Mouse (Mus musculus) intestine, embryonic 14.5 days (tissue): ENCODE results near the gene Zfr2. TPM values are rescaled to one million over a fixed set of nuclear protein-coding genes. Genes with fewer than 3 reads are reported as not detected.

ENCODE experiments used
- ATAC-seq: fragments of 200-750 bp; cut with Nextera tagmentation; replicated peaks from 2 replicates; pipeline ENCODE4 v1.8.0; 2017; ENCODE audit warnings: low read depth, moderate number of reproducible peaks, moderate TSS enrichment, moderate library complexity; ENCODE audit not compliant: low FRiP score, low TSS enrichment
- DNase-seq: peaks from one replicate; pipeline ENCODE4 v3.0.0-alpha.2; 2018; ENCODE audit warnings: low spot score
- H3K27ac ChIP-seq: fragments of 300-500 bp; sonication (generic); 2 replicates; pipeline ENCODE4 v1.5.1; 2014; ENCODE audit warnings: low read depth, mild to moderate bottlenecking, control low read depth
- H3K27me3 ChIP-seq: fragments of 300-500 bp; sonication (generic); replicated peaks from 2 replicates; pipeline ENCODE4 v1.6.1; 2014; ENCODE audit warnings: low read length, control low read depth; ENCODE audit not compliant: control insufficient read depth, insufficient read depth
- H3K36me3 ChIP-seq: fragments of 300-500 bp; sonication (generic); 2 replicates; pipeline ENCODE4 v1.6.1; 2014; ENCODE audit warnings: low read length, control low read depth; ENCODE audit not compliant: control insufficient read depth, insufficient read depth
- H3K4me1 ChIP-seq: fragments of 300-500 bp; sonication (generic); replicated peaks from 2 replicates; pipeline ENCODE4 v1.6.1; 2014; ENCODE audit warnings: low read length, control low read depth, mixed read lengths; ENCODE audit not compliant: control insufficient read depth, insufficient read depth
- H3K4me2 ChIP-seq: fragments of 300-500 bp; sonication (generic); 2 replicates; pipeline ENCODE4 v1.6.1; 2014; ENCODE audit warnings: low read length
- H3K4me3 ChIP-seq: fragments of 300-500 bp; sonication (generic); 2 replicates; pipeline ENCODE4 v1.5.1; 2014; ENCODE audit warnings: low read depth, low read length, control low read depth, mixed read lengths
- H3K9ac ChIP-seq: fragments of 300-500 bp; sonication (generic); 2 replicates; pipeline ENCODE4 v1.6.1; 2014; ENCODE audit warnings: mild to moderate bottlenecking, low read length
- H3K9me3 ChIP-seq: fragments of 300-500 bp; sonication (generic); 2 replicates; pipeline ENCODE4 v1.6.1; 2016; ENCODE audit warnings: low read length, control low read depth; ENCODE audit not compliant: control insufficient read depth
- WGBS: fragments of 180-500 bp; shearing (Covaris S2); extraction: QIAGEN DNeasy Blood & Tissue Kit; methylation state at CpG from one replicate; pipeline ENCODE4 v1.1.7; 2014; 5-methylcytosine and 5-hydroxymethylcytosine counted together
- polyA plus RNA-seq: library from polyadenylated mRNA; unstranded; fragments of >200 nt; fragmentation: Nextera tagmentation; extraction: Ambion mirVana; gene quantifications from 2 replicates; pipeline ENCODE4 v1.2.1, GENCODE M21; 2014

Gene Zfr2
- 6.9 and 8.1 TPM in 2 replicates for polyA plus RNA-seq

- DNase-seq (peak; percentile 96), ATAC-seq (peak; percentile 86)
- Histone ChIP-seq H3K4me2 (peak within 1 kb of the TSS; percentile 57), H3K9ac (peak within 1 kb of the TSS; percentile 64), H3K36me3 (no peaks in the 10 kb centered on the region; the same call in 1 of the 2 replicates), H3K4me1 (peaks cover 11% of the 10 kb centered on the region), H3K9me3 (no peaks in the 10 kb centered on the region), H3K27ac (no peak within 1 kb of the TSS), H3K4me3 (peak within 1 kb of the TSS; percentile 69), H3K27me3 (peaks cover 32% of the 10 kb centered on the region)
- WGBS = 6% methylated on average over 29 of the region's 29 CpGs
Measured at GRCm38 (mm10) chr10:81232580-81233225, at the start of gene Zfr2. TSS of gene Zfr2 (plus strand) at chr10:81233155.

- peak within 1 kb of the TSS; percentile 72 for H3K9ac ChIP-seq
- WGBS = 84% methylated on average over 5 of the region's 5 CpGs
Measured at GRCm38 (mm10) chr10:81183805-81184204, 49.1 kb upstream of the Zfr2 start, which contains the start of gene 4930442H23Rik. TSS of gene 4930442H23Rik (minus strand) at chr10:81183849.

GRCm38 (mm10) chr10:81184765-81185164 is 48.2 kb upstream of the Zfr2 start:
- peak overlapping the region; percentile 65 for H3K4me2 ChIP-seq
- peaks cover 59% of the 10 kb centered on the region for H3K36me3 ChIP-seq
- H3K4me3 ChIP-seq = no peak overlapping the region
- H3K9ac ChIP-seq = peak overlapping the region; percentile 20; the same call in 1 of the 2 replicates
- 4% methylated on average over 4 of the region's 4 CpGs for WGBS
- ATAC-seq (0 out of 2 replicates have a peak, but pooled peaks have one; percentile 14), DNase-seq (no peak)
- no peaks in the 10 kb centered on the region for H3K9me3 ChIP-seq
- peak overlapping the region; percentile 90 for H3K27ac ChIP-seq
- peaks cover 17% of the 10 kb centered on the region for H3K4me1 ChIP-seq
- no peaks in the 10 kb centered on the region for H3K27me3 ChIP-seq

More at GRCm38 (mm10) chr10:81183805-81184204, 49.1 kb upstream of the Zfr2 start, which contains the start of gene 4930442H23Rik:
- Histone ChIP-seq H3K4me1 (peaks cover 17% of the 10 kb centered on the region), H3K27me3 (no peaks in the 10 kb centered on the region), H3K9me3 (no peaks in the 10 kb centered on the region), H3K27ac (peak within 1 kb of the TSS; percentile 90), H3K36me3 (peaks cover 68% of the 10 kb centered on the region), H3K4me3 (peak within 1 kb of the TSS; percentile 64), H3K4me2 (peak within 1 kb of the TSS; percentile 65)
- ATAC-seq (no peak), DNase-seq (no peak)

DNA sequence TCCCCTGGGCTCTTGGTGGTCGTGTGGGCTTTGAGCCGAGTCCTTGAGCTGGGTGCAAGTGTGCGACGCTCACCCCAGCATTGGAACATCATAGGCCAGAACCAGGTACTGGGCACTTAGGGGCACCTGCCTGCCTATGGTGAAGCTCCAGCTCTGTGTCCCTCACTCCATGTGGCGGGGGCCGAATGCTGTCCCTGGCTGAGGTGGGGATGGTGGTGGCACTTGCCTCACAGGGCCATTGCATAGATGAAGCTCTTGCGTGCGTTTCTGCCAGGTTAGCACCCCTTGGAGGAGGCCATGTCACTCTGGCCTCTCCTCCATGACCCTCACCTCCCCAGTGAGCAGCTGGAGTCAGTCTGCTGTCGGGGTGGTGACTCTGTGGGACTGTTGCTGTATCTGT is 45.8 kb upstream of the Zfr2 start:
- DNase-seq (no peak), ATAC-seq (no peak)
- Histone ChIP-seq H3K4me1 (peaks cover 23% of the 10 kb centered on the region), H3K4me2 (no peak overlapping the region), H3K9ac (0 out of 2 replicates have a peak overlapping the region, but pooled peaks have one; percentile 6), H3K36me3 (peaks cover 49% of the 10 kb centered on the region), H3K4me3 (no peak overlapping the region), H3K9me3 (no peaks in the 10 kb centered on the region), H3K27me3 (no peaks in the 10 kb centered on the region), H3K27ac (no peak overlapping the region)
- WGBS = 96% methylated on average over 9 of the region's 9 CpGs

DNA sequence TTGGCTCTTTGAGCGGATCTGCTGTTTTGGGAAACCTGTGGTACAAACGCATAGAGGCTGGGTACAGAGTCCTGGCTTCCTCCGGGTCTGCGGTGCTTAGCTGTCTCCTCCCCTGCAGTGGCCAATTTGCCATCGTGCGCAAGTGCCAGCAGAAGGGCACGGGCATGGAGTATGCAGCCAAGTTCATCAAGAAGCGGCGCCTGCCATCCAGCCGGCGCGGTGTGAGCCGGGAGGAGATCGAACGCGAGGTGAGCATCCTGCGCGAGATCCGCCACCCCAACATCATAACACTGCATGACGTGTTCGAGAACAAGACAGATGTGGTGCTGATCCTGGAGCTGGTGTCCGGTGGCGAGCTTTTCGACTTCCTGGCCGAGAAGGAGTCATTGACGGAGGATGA is 43.1 kb upstream of the Zfr2 start:
- no peaks in the 10 kb centered on the region for H3K9me3 ChIP-seq
- DNase-seq (no peak), ATAC-seq (no peak)
- H3K27me3 ChIP-seq = peaks cover 9% of the 10 kb centered on the region
- H3K27ac ChIP-seq = no peak overlapping the region
- H3K36me3 ChIP-seq = peaks cover 42% of the 10 kb centered on the region
- no peak overlapping the region for H3K4me2 ChIP-seq
- H3K4me1 ChIP-seq = peaks cover 18% of the 10 kb centered on the region
- whole genome bisulfite sequencing = 81% methylated on average over 26 of the region's 26 CpGs
- H3K9ac ChIP-seq = no peak overlapping the region
- H3K4me3 ChIP-seq = no peak overlapping the region

DNA sequence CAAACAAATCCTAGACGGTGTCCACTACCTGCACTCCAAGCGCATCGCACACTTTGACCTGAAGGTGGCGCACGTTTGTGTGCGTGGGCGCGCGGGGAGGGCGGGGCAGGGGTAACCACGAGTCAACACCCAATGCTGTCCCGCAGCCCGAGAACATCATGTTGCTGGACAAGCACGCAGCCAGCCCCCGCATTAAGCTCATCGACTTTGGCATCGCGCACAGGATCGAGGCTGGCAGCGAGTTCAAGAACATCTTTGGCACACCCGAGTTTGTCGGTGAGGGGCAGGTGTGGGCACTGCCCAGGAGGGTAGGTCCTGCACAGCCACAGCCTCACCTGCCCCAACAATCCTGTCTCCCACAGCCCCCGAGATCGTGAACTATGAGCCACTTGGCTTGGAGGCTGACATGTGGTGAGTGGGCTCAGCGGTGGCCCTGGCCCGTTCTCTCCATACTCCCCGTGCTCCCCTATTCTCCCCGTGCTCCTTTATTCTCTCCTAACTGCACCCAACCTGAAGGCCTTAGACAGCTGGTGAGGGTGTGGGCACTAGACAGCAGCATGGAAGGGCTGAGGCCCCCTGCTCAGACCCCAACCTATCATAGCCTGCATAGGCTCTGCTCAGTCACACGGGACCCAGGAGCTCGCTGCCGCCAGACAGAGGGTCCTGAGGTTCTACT is 42.6 kb upstream of the Zfr2 start:
- no peak for DNase-seq
- Histone ChIP-seq H3K36me3 (peaks cover 38% of the 10 kb centered on the region), H3K27ac (no peak overlapping the region), H3K9me3 (no peaks in the 10 kb centered on the region), H3K9ac (no peak overlapping the region), H3K4me2 (no peak overlapping the region), H3K4me3 (no peak overlapping the region), H3K27me3 (peaks cover 15% of the 10 kb centered on the region), H3K4me1 (peaks cover 13% of the 10 kb centered on the region)
- 73% methylated on average over 31 of the region's 31 CpGs for WGBS
- ATAC-seq = no peak

GRCm38 (mm10) chr10:81190912-81191321 is 42.0 kb upstream of the Zfr2 start:
- Histone ChIP-seq H3K4me3 (no peak overlapping the region), H3K4me1 (peaks cover 13% of the 10 kb centered on the region), H3K27ac (no peak overlapping the region), H3K9ac (no peak overlapping the region), H3K4me2 (no peak overlapping the region), H3K9me3 (no peaks in the 10 kb centered on the region), H3K36me3 (peaks cover 34% of the 10 kb centered on the region), H3K27me3 (peaks cover 18% of the 10 kb centered on the region)
- no peak for DNase-seq
- no peak for ATAC-seq
- WGBS = 74% methylated on average over 6 of the region's 6 CpGs

GRCm38 (mm10) chr10:81191342-81191982 is 41.5 kb upstream of the Zfr2 start:
- DNase-seq = no peak

More at GRCm38 (mm10) chr10:81191342-81191982, 41.5 kb upstream of the Zfr2 start:
- peaks cover 20% of the 10 kb centered on the region for H3K27me3 ChIP-seq
- no peak overlapping the region for H3K4me2 ChIP-seq
- no peak overlapping the region for H3K9ac ChIP-seq
- WGBS = 83% methylated on average over 18 of the region's 18 CpGs
- H3K4me1 ChIP-seq = peaks cover 13% of the 10 kb centered on the region
- no peak overlapping the region for H3K4me3 ChIP-seq
- peaks cover 32% of the 10 kb centered on the region for H3K36me3 ChIP-seq
- ATAC-seq = no peak
- no peak overlapping the region for H3K27ac ChIP-seq
- no peaks in the 10 kb centered on the region for H3K9me3 ChIP-seq
